Mouse (Mus musculus) urinary bladder, postnatal 14 days (tissue): Measurements from ENCODE around the gene Klhl35.
"Not testable (repeated sequence)": the region's sequence is repeated elsewhere in the genome, so short reads cannot be mapped to it uniquely, and the experiment has no call there.

Source experiments
- DNase-seq: peaks from one replicate; pipeline ENCODE4 v3.0.0; 2021; ENCODE audit warnings: low spot score

Gene Klhl35

GRCm38 (mm10) chr7:99500655-99501054 lies 34.9 kb downstream of the Klhl35 start:
- DNase-seq = no peak

GRCm38 (mm10) chr7:99501148-99501547 lies 35.3 kb downstream of the Klhl35 start:
- DNase-seq = no peak

GRCm38 (mm10) chr7:99504556-99504955 lies 38.8 kb downstream of the Klhl35 start:
- no peak for DNase-seq

- DNase-seq = not testable (repeated sequence)
These were observed 42.4 kb downstream of the Klhl35 start for GRCm38 (mm10) chr7:99508187-99508586.

- peak; percentile 31 for DNase-seq
These were observed 44.3 kb downstream of the Klhl35 start for GRCm38 (mm10) chr7:99510087-99510501.

- no peak for DNase-seq
These were observed 50.4 kb downstream of the Klhl35 start for GRCm38 (mm10) chr7:99516092-99516813.

GRCm38 (mm10) chr7:99516814-99517157 lies 51.0 kb downstream of the Klhl35 start:
- DNase-seq = no peak

GRCm38 (mm10) chr7:99518954-99519644 lies 53.3 kb downstream of the Klhl35 start:
- DNase-seq = peak; percentile 50

- DNase-seq = no peak
These were observed 57.3 kb downstream of the Klhl35 start for GRCm38 (mm10) chr7:99523121-99523520.
